Mouse (Mus musculus): Measurements from ENCODE around the gene Adap1.

The Adap1 gene

GRCm38 (mm10) chr5:139325395-139325966 is at the start of gene Adap1:
TSS of gene Adap1 (minus strand) at chr5:139325622.
- peak; percentile 65 for DNase-seq (ENCODE audit: inconsistent ontology term)

- DNase-seq (ENCODE audit: inconsistent ontology term), result no peak
These were observed 49.4 kb upstream of the Adap1 start for GRCm38 (mm10) chr5:139374841-139375240.

- no peak for DNase-seq (ENCODE audit: inconsistent ontology term)
These were observed 48.5 kb upstream of the Adap1 start for GRCm38 (mm10) chr5:139373889-139374444.

- DNase-seq (ENCODE audit: inconsistent ontology term), result no peak
These were observed 47.7 kb upstream of the Adap1 start for GRCm38 (mm10) chr5:139373126-139373525.

GRCm38 (mm10) chr5:139371631-139372401 is 46.4 kb upstream of the Adap1 start:
- DNase-seq (ENCODE audit: inconsistent ontology term), result peak; percentile 92

GRCm38 (mm10) chr5:139371118-139371517 is 45.7 kb upstream of the Adap1 start:
- DNase-seq (ENCODE audit: inconsistent ontology term), result no peak

- no peak for DNase-seq (ENCODE audit: inconsistent ontology term)
These were observed 44.9 kb upstream of the Adap1 start for GRCm38 (mm10) chr5:139370336-139370735.

GRCm38 (mm10) chr5:139368638-139369320 is 43.4 kb upstream of the Adap1 start:
- no peak for DNase-seq (ENCODE audit: inconsistent ontology term)

GRCm38 (mm10) chr5:139367884-139368458 is 42.5 kb upstream of the Adap1 start:
- no peak for DNase-seq (ENCODE audit: inconsistent ontology term)

- no peak for DNase-seq (ENCODE audit: inconsistent ontology term)
These were observed 41.1 kb upstream of the Adap1 start for GRCm38 (mm10) chr5:139366484-139366883.

- no peak for DNase-seq (ENCODE audit: inconsistent ontology term)
These were observed 40.4 kb upstream of the Adap1 start for GRCm38 (mm10) chr5:139365827-139366226.

GRCm38 (mm10) chr5:139364911-139365571 is 39.6 kb upstream of the Adap1 start:
- DNase-seq (ENCODE audit: inconsistent ontology term), result no peak

GRCm38 (mm10) chr5:139364260-139364910 is 39.0 kb upstream of the Adap1 start:
- peak; percentile 66 for DNase-seq (ENCODE audit: inconsistent ontology term)

GRCm38 (mm10) chr5:139363858-139364257 is 38.4 kb upstream of the Adap1 start:
- DNase-seq (ENCODE audit: inconsistent ontology term), result no peak

- no peak for DNase-seq (ENCODE audit: inconsistent ontology term)
These were observed 33.8 kb upstream of the Adap1 start for GRCm38 (mm10) chr5:139359244-139359643.

GRCm38 (mm10) chr5:139358653-139359052 is 33.2 kb upstream of the Adap1 start:
- DNase-seq (ENCODE audit: inconsistent ontology term), result no peak

- peak; percentile 72 for DNase-seq (ENCODE audit: inconsistent ontology term)
These were observed 29.9 kb upstream of the Adap1 start for GRCm38 (mm10) chr5:139355235-139355772.

- no peak for DNase-seq (ENCODE audit: inconsistent ontology term)
These were observed 28.5 kb upstream of the Adap1 start for GRCm38 (mm10) chr5:139353946-139354345.

- DNase-seq (ENCODE audit: inconsistent ontology term), result no peak
These were observed 28.1 kb upstream of the Adap1 start for GRCm38 (mm10) chr5:139353496-139353895.

- no peak for DNase-seq (ENCODE audit: inconsistent ontology term)
These were observed 26.9 kb upstream of the Adap1 start, which contains the start of gene Cyp2w1 for GRCm38 (mm10) chr5:139352317-139352716. TSS of gene Cyp2w1 (plus strand) at chr5:139352617.

GRCm38 (mm10) chr5:139351628-139352027 is 26.2 kb upstream of the Adap1 start:
- no peak for DNase-seq (ENCODE audit: inconsistent ontology term)
